Mouse (Mus musculus) retina, postnatal 7 days (tissue): Measurements from ENCODE around the gene Sorcs3.
A peak's percentile ranks its signal among the peaks of the same experiment; 100 is the strongest.

ENCODE experiments used
- DNase-seq: peaks from one replicate; pipeline ENCODE4 v3.0.0-alpha.2; 2012; ENCODE audit warnings: low read depth, low spot score

The Sorcs3 gene

DNA sequence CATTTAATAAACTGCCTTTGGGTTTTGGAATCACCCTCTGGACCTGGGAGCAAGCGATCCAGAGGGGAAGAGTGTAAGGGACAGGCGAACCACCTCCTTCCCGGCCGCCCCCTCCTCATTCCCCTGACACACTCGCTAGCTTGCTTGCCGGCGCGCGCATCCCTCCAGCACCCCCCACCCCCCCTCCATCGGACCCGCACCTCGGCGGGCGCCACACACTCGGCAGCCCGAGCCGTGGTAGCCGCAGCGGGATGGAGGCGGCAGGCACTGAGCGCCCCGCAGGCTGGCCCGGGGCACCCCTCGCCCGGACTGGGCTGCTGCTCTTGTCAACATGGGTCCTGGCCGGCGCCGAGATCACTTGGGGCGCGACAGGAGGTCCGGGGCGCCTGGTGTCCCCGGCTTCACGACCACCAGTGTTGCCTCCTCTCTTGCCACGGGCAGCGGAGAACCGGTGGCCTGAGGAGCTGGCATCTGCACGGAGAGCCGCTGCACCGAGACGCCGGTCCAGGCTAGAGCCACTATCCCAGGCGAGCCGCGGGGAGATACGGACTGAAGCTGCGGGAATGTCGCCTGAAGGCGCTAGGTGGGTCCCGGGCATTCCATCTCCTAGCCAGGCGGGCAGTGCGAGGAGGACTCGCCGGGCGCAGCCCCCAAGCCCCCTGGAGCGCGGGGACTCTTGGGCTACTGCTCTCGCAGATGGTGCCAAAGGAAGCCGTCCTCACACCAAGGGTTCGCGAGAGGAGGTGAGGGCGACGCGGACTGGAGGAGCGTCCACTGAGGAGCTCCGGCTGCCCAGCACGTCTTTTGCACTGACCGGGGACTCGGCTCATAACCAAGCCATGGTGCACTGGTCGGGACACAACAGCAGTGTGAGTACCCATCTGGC, at the start of gene Sorcs3:
Gene Sorcs3, plus strand, starts transcription at position 97 of the 886 bp plus-strand sequence.
- no peak for DNase-seq

DNA sequence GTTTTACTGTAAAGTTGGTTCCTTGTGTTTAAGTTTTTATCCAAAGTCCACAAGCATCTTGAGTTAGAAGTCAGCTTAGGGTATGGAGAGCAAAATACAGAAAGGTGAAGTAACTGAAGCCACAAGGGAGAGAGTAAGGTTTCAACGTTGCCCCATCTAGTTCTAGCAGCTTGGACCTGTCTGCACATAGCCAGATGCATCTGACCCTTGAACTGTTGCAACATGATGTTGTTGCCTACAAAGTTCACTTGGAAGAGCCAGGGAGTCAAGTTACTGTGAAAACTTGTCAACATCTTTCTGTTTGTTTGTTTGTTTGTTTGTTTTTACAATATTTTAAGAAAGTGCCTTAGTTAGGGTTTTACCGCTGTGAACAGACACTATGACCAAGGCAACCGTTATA, 40.5 kb upstream of the Sorcs3 start:
- DNase-seq, result no peak

DNA sequence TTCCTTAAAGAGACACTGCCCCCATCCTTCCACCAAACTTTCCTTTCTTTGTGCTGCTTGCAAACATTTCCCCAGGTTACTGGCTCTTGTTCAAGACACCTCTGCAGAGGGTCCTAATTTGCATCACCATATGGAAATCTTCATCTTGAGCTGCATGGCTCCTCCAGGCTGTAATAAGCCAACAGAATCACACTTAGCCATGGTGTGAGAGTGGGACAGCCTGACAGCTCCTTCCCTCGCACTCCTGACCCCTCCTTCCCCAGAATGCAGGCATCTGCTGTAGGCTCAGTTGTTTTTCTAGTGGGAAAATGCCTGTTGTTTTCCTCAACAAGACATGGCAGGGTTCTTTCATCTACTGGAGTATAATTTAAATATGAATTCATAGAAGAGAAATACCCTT, 38.7 kb upstream of the Sorcs3 start:
- DNase-seq, result no peak

DNA sequence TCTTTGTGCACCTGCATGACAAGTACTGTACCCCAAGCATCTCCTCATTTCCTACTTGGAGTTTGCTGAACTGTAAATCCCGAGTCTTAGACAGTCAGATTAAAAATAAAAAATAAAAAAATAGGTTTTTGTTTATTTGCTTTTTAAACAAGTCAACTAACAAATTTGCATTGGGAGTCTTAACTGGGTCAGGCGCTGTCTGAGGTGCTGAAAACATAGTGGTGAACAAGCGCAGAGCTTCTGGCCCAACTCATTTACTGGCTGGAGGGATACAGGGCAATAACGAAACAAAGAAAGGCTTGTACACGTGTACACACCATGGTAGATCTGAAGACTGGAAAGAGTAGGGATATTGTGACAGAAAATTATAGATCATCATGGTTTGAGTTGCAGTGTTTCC, 37.5 kb upstream of the Sorcs3 start:
- peak; percentile 9 for DNase-seq

DNA sequence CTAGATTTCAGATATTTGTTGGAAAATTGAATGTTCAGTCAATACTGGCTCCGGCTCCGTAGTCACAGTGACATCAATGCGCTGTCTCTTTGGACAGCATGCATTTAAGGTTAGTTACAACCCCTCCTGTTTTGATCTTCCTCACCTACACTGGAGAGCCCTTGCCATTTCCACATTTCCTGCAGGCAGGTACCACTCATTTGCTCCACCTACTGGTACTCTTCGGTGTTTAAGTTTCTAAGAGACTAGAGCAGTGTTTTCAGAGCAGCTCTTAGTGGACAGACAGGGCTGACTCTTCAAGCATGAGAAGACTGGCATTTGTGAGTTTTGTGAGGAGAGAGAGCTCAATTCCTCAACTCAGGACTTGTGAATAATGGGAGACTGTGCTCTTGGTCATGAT, 31.1 kb upstream of the Sorcs3 start:
- DNase-seq, result no peak

DNA sequence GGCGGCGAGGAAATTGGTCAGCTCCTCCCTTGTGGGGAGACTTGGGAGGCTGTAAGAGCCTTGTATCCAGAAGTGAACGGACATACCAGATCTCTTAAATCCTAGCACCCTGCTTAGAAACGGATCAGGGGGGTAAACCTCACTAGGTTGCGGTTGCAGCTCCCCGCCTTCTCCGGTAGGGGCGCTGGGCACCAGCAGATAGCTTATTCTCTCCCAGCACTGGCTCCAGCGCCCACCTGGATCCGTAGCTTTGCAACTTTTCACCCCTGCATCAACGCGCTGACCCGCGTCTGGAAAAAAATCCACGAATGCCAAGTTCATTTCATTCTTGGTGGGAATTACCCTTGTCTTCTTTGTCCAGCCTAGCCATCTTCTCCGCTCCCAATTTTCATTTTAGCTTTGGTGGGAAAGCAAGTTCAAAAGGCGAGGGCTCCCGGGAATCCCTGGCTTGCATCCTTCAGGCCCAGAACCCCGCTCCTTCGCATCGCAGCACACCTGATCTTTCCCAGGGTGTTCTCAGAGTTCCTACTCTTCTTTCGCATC, 1.8 kb upstream of the Sorcs3 start:
- peak; percentile 61 for DNase-seq

DNA sequence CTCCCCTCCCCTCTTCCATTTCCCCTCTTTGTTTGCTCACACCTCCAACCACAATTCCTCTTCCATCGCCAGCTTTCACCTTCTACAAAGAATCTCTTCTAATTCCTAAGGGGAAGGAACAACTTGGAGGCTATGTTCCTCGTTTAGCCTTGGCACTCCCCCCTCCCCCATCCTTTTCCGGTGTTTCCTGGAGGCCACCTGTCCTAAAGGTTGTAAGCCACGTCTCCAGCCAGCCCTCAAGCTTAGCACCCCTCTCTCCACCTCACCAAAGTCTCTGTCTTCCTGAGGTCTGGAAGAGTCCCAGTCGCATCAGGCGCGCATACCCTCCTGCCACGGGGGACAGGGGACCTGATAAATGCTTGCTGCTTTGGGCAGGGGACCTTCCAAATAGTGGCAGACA, 1.3 kb upstream of the Sorcs3 start:
- no peak for DNase-seq

DNA sequence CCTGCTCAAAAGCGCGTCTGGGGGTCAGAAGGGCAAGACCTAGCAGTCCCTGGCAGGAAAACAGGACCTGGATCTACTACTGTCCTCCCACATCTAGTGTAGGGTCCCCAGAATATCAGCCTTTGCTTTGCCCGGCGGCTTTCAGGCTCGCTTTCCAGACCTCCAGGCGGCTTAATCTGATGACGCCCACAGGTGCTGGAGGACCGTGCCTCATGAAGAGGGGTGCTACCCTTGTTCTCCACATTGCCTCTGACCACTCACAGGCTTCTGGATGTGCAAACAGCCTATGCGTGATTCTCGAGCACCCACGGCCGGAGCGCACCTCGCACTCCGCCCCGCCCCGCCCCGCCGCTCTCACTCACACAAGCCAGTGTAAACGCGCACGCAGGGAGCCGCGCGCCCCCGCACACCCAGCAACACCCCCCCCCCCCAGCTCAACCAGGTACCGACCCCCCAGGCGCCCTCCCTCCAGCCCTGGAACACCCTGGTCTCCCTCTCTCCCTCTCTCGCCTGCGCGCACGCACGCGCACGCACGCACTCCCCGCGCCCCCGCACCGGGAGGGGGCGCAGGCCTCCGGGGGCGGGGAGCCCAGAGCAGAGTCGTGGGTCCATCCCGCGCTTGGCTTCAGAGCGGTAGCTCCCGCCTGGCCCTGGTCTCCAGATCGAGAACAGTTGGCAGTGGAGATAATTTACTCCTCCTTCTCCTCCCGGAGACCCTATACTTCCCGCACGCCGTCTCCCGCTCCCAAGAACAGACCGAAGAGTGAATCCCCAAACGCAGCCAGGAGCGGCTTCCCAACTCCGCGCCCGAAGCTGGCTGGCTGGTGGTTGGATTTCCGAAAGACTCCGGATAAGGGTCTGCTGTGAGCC, 698 bp upstream of the Sorcs3 start:
- no peak for DNase-seq

DNA sequence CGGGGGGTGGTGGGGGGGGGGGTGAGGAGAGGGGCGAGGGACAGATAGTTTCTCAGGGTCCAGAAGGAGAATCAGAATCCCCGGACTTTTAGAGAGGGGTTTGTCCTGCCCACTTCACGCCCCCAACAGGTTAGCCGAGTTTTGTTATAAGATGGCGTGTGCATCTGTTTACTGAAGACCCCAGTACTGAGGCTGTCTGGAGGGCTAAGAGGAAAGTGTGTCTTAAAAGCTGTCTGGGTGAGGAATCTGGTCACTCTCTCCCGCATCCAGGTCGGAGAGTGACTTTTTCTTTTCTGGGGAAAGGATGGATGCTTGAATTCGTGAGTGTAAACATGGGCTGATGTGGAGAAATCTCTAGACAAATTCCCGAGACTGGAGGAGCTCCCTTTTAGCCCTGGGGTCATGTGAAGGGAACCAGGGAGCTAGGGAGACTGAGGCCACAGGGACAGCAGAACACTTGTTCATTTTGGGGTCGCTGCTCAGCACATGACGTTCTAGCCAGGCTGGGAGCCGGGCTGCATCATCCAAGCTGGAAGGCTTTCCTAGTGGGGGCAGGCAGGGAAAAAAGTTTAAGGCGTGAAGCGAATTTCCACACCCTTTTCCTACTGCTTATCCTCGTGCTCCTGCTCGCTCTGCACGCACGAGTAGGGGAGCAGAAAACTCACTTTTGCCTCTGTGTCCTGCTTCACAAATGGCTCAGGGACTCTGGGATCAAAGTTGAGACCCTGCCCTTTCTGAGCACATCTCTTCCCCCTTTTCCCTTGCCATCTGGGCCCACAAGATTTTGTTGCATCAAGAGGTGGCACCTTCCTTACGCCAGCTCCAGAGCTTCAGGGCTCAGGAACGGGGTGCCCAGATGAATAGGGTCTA, 1.3 kb downstream of the Sorcs3 start:
- no peak for DNase-seq

DNA sequence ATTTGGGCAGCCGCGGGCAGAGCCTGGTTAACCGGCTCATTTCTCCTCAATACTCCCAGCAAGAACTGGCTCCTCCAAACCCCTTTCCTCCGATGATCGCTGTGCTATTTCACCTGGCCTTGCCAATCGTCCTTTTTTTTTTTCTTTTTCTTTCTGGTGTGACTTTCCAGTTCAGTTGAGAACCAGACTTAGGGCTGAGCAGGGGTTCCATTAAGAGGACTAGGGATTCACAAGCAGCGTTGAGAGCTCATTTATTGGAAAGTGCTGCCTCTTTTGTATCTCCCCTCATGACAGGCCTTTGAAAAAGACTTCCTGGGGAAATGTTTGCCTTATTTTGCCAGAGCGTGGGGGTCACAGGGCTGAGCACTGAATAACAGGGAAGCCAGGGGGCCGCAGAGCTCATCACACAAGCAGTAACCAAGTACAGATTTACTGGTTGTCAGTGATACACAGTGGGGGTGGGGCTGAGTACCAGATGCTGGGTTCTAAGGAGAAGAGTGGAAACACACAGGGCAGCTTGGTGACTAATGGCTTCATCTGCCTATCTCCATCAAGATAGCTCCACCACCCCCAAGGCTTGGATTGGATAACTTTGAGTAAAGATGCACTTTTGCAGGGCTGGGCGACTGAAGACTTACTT, 2.0 kb downstream of the Sorcs3 start:
- no peak for DNase-seq

DNA sequence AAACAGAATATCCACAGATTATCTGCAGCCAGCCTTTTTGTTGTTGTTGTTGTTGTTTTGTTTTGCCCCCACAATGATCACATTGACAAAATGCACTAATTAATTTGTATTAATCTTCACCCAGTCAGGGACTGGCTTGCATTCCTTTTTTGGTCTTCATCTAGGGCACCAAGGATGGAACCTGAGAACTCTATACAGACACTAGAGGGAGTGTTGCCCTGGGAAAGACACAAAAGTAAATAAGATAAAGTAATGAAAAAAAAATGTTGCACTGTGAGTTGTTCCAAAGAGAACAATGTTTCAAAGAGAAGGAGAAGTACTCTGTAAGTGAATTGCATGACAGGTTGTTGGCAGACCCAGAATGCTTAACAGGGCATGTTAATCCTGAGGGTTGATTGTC, 9.6 kb downstream of the Sorcs3 start:
- no peak for DNase-seq

DNA sequence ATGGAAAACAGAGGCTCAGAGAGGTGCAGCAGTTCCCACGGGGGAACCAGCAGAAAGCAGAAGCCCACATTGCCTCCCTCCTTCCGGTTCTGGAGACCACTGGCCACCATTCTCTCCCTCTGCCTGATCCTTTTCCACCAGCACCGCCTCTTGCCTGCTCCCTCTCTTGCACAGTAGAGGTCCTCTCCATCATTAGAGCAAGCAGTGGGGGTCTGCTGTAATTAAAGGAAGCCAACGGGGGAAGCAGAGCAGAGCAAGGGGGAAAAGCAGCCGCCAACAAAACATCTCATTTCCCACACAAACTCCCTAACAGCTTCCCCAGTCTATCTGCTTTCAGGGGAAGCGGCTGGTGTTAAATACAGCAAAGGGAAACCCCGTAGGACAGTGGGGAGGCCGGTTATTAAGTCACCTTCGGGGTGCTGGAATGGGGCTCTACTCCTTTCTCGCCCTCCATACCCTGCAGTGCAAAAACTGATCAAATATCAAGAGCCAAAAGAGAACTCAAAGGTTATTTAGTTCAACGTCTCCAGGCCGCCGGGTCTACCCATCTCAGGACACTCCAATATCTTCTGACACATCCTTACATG, 32.1 kb downstream of the Sorcs3 start:
- DNase-seq, result no peak

DNA sequence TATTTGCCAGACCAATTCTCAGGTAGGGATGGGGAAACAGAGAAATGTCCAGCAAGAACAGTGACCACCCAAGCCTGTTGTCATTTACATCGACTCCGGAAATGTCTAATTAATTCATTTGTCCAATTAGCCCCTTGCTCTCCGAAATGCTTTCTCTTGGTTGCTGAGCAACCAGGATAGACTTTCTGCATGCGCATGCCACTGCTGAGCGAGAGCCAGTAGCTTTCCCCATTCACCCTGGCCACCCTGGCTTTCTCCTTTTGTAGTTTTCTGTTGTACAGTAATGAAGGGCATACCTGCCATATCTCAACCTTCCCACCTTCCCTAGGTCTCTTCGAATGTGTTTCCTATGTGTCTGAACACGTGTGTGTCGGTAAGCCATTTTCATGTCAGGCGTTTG, 32.6 kb downstream of the Sorcs3 start:
- no peak for DNase-seq

DNA sequence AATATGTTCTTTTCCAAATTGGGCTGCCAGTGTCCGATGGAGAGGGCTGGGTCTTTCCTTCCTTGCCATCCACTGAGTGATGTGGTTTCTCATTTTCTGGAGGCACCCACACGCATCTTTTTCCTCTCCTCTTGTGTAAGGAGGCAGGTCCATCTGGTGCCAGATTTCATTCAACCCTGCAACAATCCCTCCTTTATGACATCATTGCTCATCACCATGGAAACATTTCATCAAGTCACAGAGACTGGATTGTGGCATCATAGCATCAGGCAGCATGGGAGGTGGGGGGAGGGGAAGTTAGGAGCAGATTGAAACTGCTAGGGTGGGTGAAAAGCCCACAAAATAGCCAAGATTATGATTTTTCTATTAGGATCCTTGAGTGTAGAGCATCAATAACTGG, 35.1 kb downstream of the Sorcs3 start:
- DNase-seq, result peak; percentile 11

DNA sequence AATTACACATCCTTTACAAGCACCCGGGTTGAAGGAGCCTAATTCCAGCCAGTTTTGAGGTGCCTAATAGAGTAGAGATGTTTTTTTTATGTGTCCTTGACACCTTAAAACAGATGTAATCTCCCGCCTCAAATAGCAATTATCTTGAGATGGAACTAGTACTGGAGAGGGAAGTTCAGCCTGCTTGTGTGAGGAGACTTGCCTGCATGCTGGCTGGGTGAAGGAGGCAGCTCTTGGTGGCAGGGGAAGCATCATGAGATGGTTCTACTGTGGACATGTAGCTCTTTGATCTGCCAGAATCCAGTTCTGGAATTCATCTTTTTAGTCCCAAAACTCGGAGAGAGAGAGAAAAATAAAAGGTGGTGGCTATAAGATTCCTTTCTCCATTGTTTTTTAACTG, 38.2 kb downstream of the Sorcs3 start:
- no peak for DNase-seq

DNA sequence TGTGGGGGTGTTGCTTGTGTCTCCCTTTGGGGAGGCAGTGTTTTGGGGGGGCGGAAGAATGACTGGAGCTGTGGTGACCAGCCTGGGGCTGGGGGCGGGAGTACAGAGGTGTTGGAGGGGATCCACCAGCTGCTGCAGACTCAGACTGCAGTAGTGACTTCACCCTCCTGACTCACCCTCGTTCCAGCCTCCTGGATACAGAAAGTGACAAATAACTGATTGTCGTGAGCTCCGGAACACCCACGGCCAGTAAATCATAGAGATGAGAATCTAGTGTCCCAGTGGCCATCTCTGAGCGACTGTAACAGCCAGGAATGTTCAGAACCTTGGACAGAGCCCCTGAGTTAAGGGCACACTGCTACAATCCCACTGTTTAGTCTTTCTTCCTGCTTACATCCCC, 53.4 kb downstream of the Sorcs3 start:
- no peak for DNase-seq

DNA sequence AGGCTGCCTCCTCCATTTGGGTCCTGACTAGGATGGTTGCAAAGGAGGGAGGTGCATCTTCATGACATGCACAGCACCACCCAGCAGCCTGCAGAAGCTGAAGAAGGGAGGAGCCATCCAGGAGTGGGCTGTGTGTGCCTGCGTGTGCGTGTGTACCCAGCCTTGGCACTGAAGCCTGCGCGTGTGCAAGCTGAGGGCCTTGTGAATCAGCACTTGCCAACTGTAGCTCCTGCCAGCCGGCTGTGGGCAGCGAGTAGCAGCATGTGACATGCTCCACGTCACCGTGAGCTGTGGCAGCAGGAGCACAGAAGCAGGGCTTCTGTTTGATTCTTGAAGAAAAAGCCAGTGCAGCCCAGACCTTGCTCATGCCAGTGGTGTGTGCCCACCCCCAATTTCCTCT, 54.8 kb downstream of the Sorcs3 start:
- DNase-seq, result no peak

DNA sequence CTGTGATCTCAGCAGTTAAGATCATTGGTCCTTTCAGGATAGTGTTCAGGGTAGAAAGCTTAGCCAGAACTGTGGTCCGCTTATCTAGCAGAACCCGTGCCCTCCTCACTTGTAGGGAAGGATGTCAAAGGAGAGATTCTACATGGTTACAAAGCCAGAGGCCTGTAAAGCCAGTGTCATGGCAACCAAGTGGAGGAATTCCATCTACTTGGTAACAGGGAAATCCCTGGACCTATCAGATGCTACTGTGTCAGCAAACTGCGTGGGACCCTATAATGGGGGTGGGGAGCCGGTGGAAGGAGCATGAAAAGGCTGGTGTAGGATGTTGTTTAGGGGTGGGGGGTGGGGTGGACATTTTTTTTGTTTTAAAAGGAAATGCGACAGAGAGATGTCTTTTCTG, 57.9 kb downstream of the Sorcs3 start:
- DNase-seq, result no peak

DNA sequence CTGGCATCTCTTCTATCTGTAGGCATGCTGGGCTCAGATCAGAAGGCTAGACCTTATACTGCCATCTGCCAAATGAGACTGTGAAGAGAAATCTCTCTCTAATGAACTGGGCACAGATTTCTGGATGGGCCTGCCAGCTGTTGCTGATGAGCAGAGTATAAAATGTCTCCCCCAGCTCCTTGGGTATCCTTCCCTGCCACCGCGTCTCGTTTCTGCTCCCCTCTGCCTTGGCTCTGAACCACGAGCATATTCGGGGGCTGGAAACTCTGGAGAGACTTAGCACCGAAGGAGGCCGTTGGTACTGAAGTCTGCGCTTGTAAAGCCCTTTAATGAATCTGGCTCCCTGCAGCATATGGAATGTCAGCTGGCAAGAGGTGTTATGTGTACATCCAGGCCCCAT, 74.4 kb downstream of the Sorcs3 start:
- DNase-seq, result no peak

DNA sequence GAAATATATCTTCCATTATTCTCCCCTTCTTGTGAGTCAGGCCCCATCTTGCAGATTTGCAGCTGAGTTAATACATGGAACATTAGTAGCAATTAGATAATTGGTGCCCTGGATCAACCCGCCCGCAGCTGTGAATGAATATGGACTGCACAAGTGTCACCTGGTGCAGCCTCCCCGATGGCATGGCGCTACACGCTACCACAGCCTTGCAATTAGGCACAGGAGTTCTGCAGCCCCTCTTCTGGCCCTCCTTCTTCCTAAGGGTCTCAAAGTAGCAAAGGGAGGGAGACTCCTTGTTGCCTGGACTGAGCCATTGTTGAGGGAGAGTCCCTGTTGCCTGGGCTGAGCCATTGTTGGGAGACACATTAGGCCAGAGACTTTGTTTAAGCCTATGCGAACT, 76.4 kb downstream of the Sorcs3 start:
- DNase-seq, result no peak

DNA sequence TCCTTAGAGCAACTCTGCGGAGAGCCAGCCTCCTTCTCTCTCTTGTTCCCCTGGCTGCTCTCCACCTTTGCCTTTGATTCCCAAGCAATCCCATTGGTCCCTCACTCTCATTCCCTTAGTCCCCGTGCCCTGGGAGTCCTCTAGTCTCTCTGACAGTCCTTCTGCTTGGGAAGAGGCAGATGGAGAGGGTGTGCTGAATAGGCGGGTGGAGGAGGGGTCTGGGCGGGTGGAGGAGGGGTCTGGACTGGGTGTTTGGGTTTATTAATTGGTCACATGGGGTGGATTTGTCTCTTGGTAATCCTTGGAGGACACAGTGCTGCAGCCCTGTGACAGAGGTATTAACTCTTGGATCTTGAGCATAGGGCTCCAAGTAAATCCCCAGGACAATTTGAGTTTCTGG, 77.4 kb downstream of the Sorcs3 start:
- peak; percentile 29 for DNase-seq
